Mouse (Mus musculus) embryonic facial prominence, embryonic 15.5 days (tissue): ENCODE measurements at regions not wholly inside any gene's neighbourhood (a gene's known extent, or its start where the extent isn't known, plus 50 kb on each side); places are given as distances from the start of the nearest gene placed in this dataset.

Experiments used
- ATAC-seq: fragments of 200-750 bp; cut with Nextera tagmentation; 2 replicates; pipeline ENCODE4 v1.8.0; 2017; ENCODE audit warnings: low read depth, moderate TSS enrichment; ENCODE audit not compliant: insufficient number of reproducible peaks, low FRiP score, low TSS enrichment
- H3K27ac ChIP-seq: fragments of 300-500 bp; sonication (generic); replicated peaks from 2 replicates; pipeline ENCODE4 v1.5.1; 2015; ENCODE audit warnings: mild to moderate bottlenecking, inconsistent platforms
- H3K27me3 ChIP-seq: fragments of 300-500 bp; sonication (generic); 2 replicates; pipeline ENCODE4 v1.6.1; 2015; ENCODE audit warnings: inconsistent platforms
- H3K36me3 ChIP-seq: fragments of 300-500 bp; sonication (generic); 2 replicates; pipeline ENCODE4 v1.6.1; 2015; ENCODE audit warnings: mild to moderate bottlenecking, inconsistent platforms
- H3K4me1 ChIP-seq: fragments of 300-500 bp; sonication (generic); 2 replicates; pipeline ENCODE4 v1.6.1; 2015; ENCODE audit warnings: inconsistent platforms
- H3K4me2 ChIP-seq: fragments of 300-500 bp; sonication (generic); replicated peaks from 2 replicates; pipeline ENCODE4 v1.6.1; 2015; ENCODE audit warnings: mild to moderate bottlenecking, inconsistent platforms
- H3K4me3 ChIP-seq: fragments of 300-500 bp; sonication (generic); replicated peaks from 2 replicates; pipeline ENCODE4 v1.5.1; 2015; ENCODE audit warnings: mild to moderate bottlenecking, inconsistent platforms
- H3K9ac ChIP-seq: fragments of 300-500 bp; sonication (generic); 2 replicates; pipeline ENCODE4 v1.6.1; 2015; ENCODE audit warnings: inconsistent platforms
- H3K9me3 ChIP-seq: fragments of 300-500 bp; sonication (generic); replicated peaks from 2 replicates; pipeline ENCODE4 v1.6.1; 2016; ENCODE audit warnings: inconsistent platforms
- WGBS: fragments of 180-500 bp; shearing (Covaris S2); methylation state at CpG from one replicate; pipeline ENCODE4 v1.1.7; 2015; 5-methylcytosine and 5-hydroxymethylcytosine counted together

- Histone ChIP-seq H3K27me3 (no peaks in the 10 kb centered on the region), H3K9me3 (no peaks in the 10 kb centered on the region), H3K27ac (peak overlapping the region; percentile 89), H3K4me2 (peak overlapping the region; percentile 30), H3K9ac (no peak overlapping the region), H3K4me1 (peaks cover 13% of the 10 kb centered on the region), H3K36me3 (no peaks in the 10 kb centered on the region), H3K4me3 (no peak overlapping the region)
- ATAC-seq, result peak; percentile 63; the same call in 1 of the 2 replicates
- WGBS, result 36% methylated on average over 9 of the region's 9 CpGs
Observed at GRCm38 (mm10) chr4:56112931-56113700, 580.9 kb upstream of the Klf4 start.

GRCm38 (mm10) chr4:56106962-56107361 lies 574.7 kb upstream of the Klf4 start:
- ATAC-seq, result no peak
- WGBS, result 67% methylated on average over 4 of the region's 4 CpGs
- Histone ChIP-seq H3K9me3 (no peaks in the 10 kb centered on the region), H3K27me3 (0 out of 2 replicates have a peak, but pooled peaks cover 2% of the 10 kb centered on the region), H3K4me3 (no peak overlapping the region), H3K4me1 (no peaks in the 10 kb centered on the region), H3K4me2 (no peak overlapping the region), H3K9ac (no peak overlapping the region), H3K36me3 (no peaks in the 10 kb centered on the region), H3K27ac (no peak overlapping the region)

GRCm38 (mm10) chr4:56102314-56102713 lies 570.0 kb upstream of the Klf4 start:
- no peaks in the 10 kb centered on the region for H3K36me3 ChIP-seq
- no peaks in the 10 kb centered on the region for H3K9me3 ChIP-seq
- WGBS, result 82% methylated on average over 3 of the region's 3 CpGs

GRCm38 (mm10) chr4:56090796-56091195 lies 558.5 kb upstream of the Klf4 start:
- Histone ChIP-seq H3K4me1 (peaks cover 9% of the 10 kb centered on the region), H3K27me3 (no peaks in the 10 kb centered on the region), H3K4me2 (no peak overlapping the region), H3K27ac (no peak overlapping the region), H3K4me3 (no peak overlapping the region), H3K9ac (no peak overlapping the region), H3K36me3 (no peaks in the 10 kb centered on the region), H3K9me3 (no peaks in the 10 kb centered on the region)
- no peak for ATAC-seq
- 91% methylated on average over 1 of the region's 1 CpGs for WGBS

More at GRCm38 (mm10) chr4:56102314-56102713, 570.0 kb upstream of the Klf4 start:
- no peak for ATAC-seq
- Histone ChIP-seq H3K27me3 (0 out of 2 replicates have a peak, but pooled peaks cover 2% of the 10 kb centered on the region), H3K9ac (no peak overlapping the region), H3K4me1 (no peaks in the 10 kb centered on the region), H3K4me2 (no peak overlapping the region), H3K27ac (no peak overlapping the region), H3K4me3 (no peak overlapping the region)

GRCm38 (mm10) chr4:56088701-56089100 lies 556.4 kb upstream of the Klf4 start:
- Histone ChIP-seq H3K4me3 (no peak overlapping the region), H3K36me3 (no peaks in the 10 kb centered on the region), H3K4me1 (peaks cover 9% of the 10 kb centered on the region), H3K9ac (no peak overlapping the region), H3K9me3 (no peaks in the 10 kb centered on the region), H3K27ac (no peak overlapping the region), H3K27me3 (no peaks in the 10 kb centered on the region), H3K4me2 (no peak overlapping the region)
- WGBS, result 23% methylated on average over 4 of the region's 4 CpGs
- peak; percentile 63; the same call in 1 of the 2 replicates for ATAC-seq

GRCm38 (mm10) chr4:56086306-56086705 lies 554.0 kb upstream of the Klf4 start:
- H3K27ac ChIP-seq, result no peak overlapping the region
- no peaks in the 10 kb centered on the region for H3K9me3 ChIP-seq
- no peak for ATAC-seq
- no peak overlapping the region for H3K4me3 ChIP-seq
- H3K36me3 ChIP-seq, result no peaks in the 10 kb centered on the region
- no peak overlapping the region for H3K4me2 ChIP-seq
- peaks cover 9% of the 10 kb centered on the region for H3K4me1 ChIP-seq
- no peak overlapping the region for H3K9ac ChIP-seq
- H3K27me3 ChIP-seq, result no peaks in the 10 kb centered on the region

GRCm38 (mm10) chr4:56084205-56084604 lies 551.9 kb upstream of the Klf4 start:
- Histone ChIP-seq H3K4me3 (no peak overlapping the region), H3K36me3 (no peaks in the 10 kb centered on the region), H3K27ac (no peak overlapping the region), H3K4me1 (peaks cover 9% of the 10 kb centered on the region), H3K4me2 (no peak overlapping the region), H3K9ac (no peak overlapping the region), H3K27me3 (no peaks in the 10 kb centered on the region), H3K9me3 (no peaks in the 10 kb centered on the region)
- WGBS, result 49% methylated on average over 1 of the region's 1 CpGs
- no peak for ATAC-seq

GRCm38 (mm10) chr4:56082411-56082810 lies 550.1 kb upstream of the Klf4 start:
- Histone ChIP-seq H3K4me1 (no peaks in the 10 kb centered on the region), H3K27ac (no peak overlapping the region), H3K4me2 (no peak overlapping the region), H3K4me3 (no peak overlapping the region), H3K9ac (no peak overlapping the region), H3K27me3 (no peaks in the 10 kb centered on the region), H3K36me3 (no peaks in the 10 kb centered on the region), H3K9me3 (no peaks in the 10 kb centered on the region)
- WGBS, result 75% methylated on average over 5 of the region's 5 CpGs
- no peak for ATAC-seq

- no peak overlapping the region for H3K9ac ChIP-seq
- no peak overlapping the region for H3K4me2 ChIP-seq
- no peak overlapping the region for H3K27ac ChIP-seq
- WGBS, result 60% methylated on average over 3 of the region's 3 CpGs
- no peak for ATAC-seq
- no peak overlapping the region for H3K4me3 ChIP-seq
- H3K36me3 ChIP-seq, result no peaks in the 10 kb centered on the region
- no peaks in the 10 kb centered on the region for H3K27me3 ChIP-seq
- no peaks in the 10 kb centered on the region for H3K4me1 ChIP-seq
- no peaks in the 10 kb centered on the region for H3K9me3 ChIP-seq
Observed at GRCm38 (mm10) chr4:56080960-56081359, 548.7 kb upstream of the Klf4 start.

- no peak for ATAC-seq
Observed at GRCm38 (mm10) chr4:56070664-56071334, 538.5 kb upstream of the Klf4 start.

GRCm38 (mm10) chr4:56068859-56069258 lies 536.6 kb upstream of the Klf4 start:
- no peak overlapping the region for H3K9ac ChIP-seq
- no peak overlapping the region for H3K4me3 ChIP-seq
- no peak overlapping the region for H3K4me2 ChIP-seq
- no peak overlapping the region for H3K27ac ChIP-seq
- H3K4me1 ChIP-seq, result no peaks in the 10 kb centered on the region
- WGBS, result 92% methylated on average over 4 of the region's 4 CpGs
- no peak for ATAC-seq
- H3K27me3 ChIP-seq, result no peaks in the 10 kb centered on the region
- H3K9me3 ChIP-seq, result no peaks in the 10 kb centered on the region
- H3K36me3 ChIP-seq, result no peaks in the 10 kb centered on the region

More at GRCm38 (mm10) chr4:56070664-56071334, 538.5 kb upstream of the Klf4 start:
- H3K4me3 ChIP-seq, result no peak overlapping the region
- H3K4me1 ChIP-seq, result no peaks in the 10 kb centered on the region
- H3K9ac ChIP-seq, result no peak overlapping the region
- H3K9me3 ChIP-seq, result no peaks in the 10 kb centered on the region
- no peaks in the 10 kb centered on the region for H3K36me3 ChIP-seq
- WGBS, result 61% methylated on average over 6 of the region's 6 CpGs
- no peak overlapping the region for H3K27ac ChIP-seq
- no peak overlapping the region for H3K4me2 ChIP-seq
- H3K27me3 ChIP-seq, result no peaks in the 10 kb centered on the region
